Mouse (Mus musculus) cerebellum, adult 2 months (tissue): ENCODE results near the gene Tmem223. TPM values are rescaled to one million over a fixed set of nuclear protein-coding genes. Genes with fewer than 3 reads are reported as not detected.

ENCODE experiments used
- DNase-seq, 2 experiments: peaks; one replicate each; pipeline ENCODE4 v3.0.0; 2021
- H3K27ac ChIP-seq: fragments of 200-500 bp; 2 replicates; pipeline ENCODE4 v1.5.1; 2012; ENCODE audit warnings: low read length, control low read depth, inconsistent platforms; ENCODE audit not compliant: insufficient read depth
- H3K27me3 ChIP-seq: fragments of 200-500 bp; 2 replicates; pipeline ENCODE4 v1.6.1; 2012; ENCODE audit warnings: inconsistent platforms, mild to moderate bottlenecking, low read length, moderate library complexity; ENCODE audit not compliant: control insufficient read depth, insufficient read depth
- H3K4me1 ChIP-seq: fragments of 200-500 bp; 2 replicates; pipeline ENCODE4 v1.6.1; 2011; ENCODE audit warnings: low read length; ENCODE audit not compliant: control insufficient read depth, insufficient read depth
- H3K4me3 ChIP-seq: fragments of 200-500 bp; replicated peaks from 2 replicates; pipeline ENCODE3; 2011; ENCODE audit warnings: mild to moderate bottlenecking, low read depth, low read length, control low read depth; ENCODE audit not compliant: insufficient read depth
- CTCF ChIP-seq: fragments of 200-500 bp; IDR thresholded peaks from 2 replicates; pipeline ENCODE4 v1.5.1; 2011; ENCODE audit warnings: low read depth, mild to moderate bottlenecking, control low read depth, low read length, moderate library complexity, borderline replicate concordance; ENCODE audit not compliant: insufficient read depth
- POLR2A ChIP-seq: fragments of 200-500 bp; IDR thresholded peaks from 2 replicates; pipeline ENCODE4 v1.6.1; 2011; ENCODE audit warnings: low read length, control low read depth, borderline replicate concordance; ENCODE audit not compliant: insufficient read depth
- WGBS: fragments of 180-500 bp; shearing (Covaris S2); methylation state at CpG from one replicate; pipeline ENCODE4 v1.1.7; 2018; 5-methylcytosine and 5-hydroxymethylcytosine counted together
- polyA plus RNA-seq: library from polyadenylated mRNA; depleted of rRNA; stranded (reverse); fragments of >200 nt; gene quantifications from 2 replicates; pipeline ENCODE4 v1.2.3, GENCODE M21; 2012

Tmem223 gene
- polyA plus RNA-seq, 1 experiment = 169 TPM

DNA sequence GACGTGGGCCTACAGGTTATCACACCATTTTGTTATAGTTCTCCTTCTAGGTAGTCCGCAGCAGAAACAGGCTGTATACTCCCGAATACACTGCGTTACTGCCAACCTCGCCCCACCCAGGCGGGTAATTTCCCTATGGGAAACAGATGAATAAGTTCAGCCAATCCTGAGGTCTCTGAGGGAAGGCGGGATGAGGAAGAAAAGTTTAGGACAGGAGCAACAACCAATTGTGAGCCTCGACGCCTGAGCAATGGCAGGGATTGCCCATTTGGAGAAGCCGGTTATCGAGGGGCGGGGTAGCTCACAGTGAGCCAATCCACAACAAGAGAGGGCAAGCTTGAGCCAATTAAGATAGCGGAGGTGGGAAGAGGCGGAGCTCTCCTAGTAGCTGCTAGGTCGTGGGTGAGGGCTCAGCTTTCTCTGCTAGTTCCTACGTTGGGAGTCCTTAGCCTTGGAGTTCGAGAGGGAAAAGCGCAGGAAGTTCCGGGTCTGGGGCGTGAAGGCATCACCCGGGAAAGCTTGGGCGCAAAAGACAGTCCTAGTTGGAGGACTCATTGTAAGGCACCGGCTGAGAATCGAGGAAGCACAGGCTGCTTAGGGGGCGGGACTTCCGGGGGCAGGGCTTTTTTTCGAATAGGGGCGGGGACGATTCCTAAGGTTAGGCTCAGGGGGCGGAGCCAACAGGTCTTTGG lies 31.5 kb downstream of the Tmem223 start, which contains the start of gene Zbtb3:
TSS of gene Zbtb3 (plus strand) at position 426 of the 692 bp plus-strand sequence.
- peak within 1 kb of the TSS; percentile 41; the same call in 1 of the 2 replicates for H3K27ac ChIP-seq
- peak; percentile 95 to 99 for DNase-seq
- H3K27me3 ChIP-seq = no peaks in the 10 kb centered on the region
- peak within 1 kb of the TSS; percentile 89 for H3K4me3 ChIP-seq
- under 1% methylated on average over 30 of the region's 30 CpGs for WGBS
- TF ChIP-seq CTCF (no peak), POLR2A (peak; percentile 69; the same call in 1 of the 2 replicates)
- H3K4me1 ChIP-seq = no peaks in the 10 kb centered on the region; the same call in 1 of the 2 replicates

DNA sequence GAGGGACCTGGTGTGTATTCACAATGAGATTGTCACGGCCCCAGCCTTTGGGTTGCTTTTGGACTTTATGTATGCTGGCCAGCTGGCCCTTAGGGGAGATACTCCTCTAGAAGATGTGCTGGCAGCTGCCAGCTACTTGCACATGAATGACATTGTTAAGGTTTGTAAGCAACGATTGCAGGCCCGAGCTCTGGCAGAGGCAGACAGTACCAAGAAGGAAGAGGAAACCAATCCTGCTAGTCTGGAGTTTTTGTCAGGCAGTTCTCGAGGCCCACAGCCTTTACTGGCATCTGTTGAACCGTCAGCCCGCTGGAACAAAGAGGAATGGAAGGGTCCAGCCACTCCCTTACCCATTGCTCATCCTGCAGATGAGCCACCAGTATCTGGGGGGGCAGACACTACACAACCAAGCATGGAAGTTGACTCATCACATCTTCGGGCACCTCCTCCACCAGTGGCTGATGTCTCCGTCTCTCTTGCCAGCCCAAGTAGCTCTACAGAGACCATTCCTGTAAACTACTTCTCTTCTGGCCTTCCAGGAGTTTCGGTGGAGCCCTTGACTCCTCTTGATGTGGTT lies 32.5 kb downstream of the Tmem223 start:
- Histone ChIP-seq H3K4me1 (no peaks in the 10 kb centered on the region; the same call in 1 of the 2 replicates), H3K27me3 (no peaks in the 10 kb centered on the region), H3K27ac (0 out of 2 replicates have a peak overlapping the region, but pooled peaks have one; percentile 6), H3K4me3 (no peak overlapping the region)
- 69% methylated on average over 9 of the region's 9 CpGs for WGBS
- TF ChIP-seq CTCF (no peak), POLR2A (no peak)
- DNase-seq = no peak

DNA sequence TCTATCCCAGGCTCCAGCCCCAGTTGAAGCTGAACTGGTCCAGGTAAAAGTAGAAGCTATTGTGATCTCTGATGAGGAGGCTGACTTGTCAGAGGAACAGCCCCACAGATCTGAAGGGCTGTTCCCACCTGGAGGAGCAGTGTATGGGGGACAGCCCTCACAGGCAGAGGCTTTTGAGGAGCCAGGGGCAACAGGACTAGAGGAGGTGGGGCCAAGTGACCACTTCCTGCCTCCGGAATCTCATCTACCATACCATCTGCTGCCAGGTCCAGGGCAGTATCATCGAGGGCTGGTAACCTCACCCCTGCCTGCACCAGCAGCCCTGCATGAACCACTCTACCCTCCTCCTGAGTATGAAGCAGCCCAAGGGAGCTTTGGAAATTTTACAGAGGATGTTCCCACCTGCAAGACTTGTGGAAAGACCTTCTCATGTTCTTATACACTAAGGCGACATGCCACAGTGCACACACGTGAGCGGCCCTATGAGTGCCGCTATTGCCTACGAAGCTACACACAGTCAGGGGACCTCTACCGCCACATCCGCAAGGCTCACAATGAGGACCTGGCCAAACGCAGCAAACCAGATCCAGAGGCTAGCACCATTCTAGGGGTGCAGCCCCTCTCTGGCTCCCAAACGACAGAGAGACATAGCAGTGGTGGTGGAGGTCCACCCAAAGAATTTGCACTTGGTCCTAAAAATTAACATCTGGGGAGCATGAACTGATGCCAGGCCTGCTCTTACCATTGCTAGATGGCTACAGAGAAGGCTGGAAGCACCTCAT lies 33.3 kb downstream of the Tmem223 start:
- WGBS = 87% methylated on average over 11 of the region's 11 CpGs
- Histone ChIP-seq H3K4me3 (no peak overlapping the region), H3K4me1 (no peaks in the 10 kb centered on the region; the same call in 1 of the 2 replicates), H3K27ac (no peak overlapping the region), H3K27me3 (no peaks in the 10 kb centered on the region)
- no peak for DNase-seq
- no peak for TF ChIP-seq POLR2A
- no peak for TF ChIP-seq CTCF

DNA sequence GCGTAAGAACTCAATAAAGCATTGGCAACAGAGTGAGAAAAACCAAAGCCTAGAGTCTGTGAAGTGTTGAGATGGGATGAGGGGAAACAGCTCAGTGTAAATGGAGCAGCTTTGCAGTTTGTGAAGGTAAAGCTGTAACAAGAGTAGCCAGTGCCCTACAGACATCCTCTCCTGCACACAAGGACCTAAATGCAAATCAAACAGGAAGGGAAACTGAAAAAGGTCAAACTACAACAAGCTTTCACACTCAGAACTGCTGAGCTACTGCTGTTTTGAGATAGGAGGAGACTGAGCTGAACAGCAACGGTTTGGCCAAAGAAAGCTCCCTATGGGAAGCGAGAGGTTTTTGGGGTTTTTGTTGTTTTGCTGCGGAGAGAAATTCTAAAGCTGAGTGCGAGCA lies 36.0 kb downstream of the Tmem223 start:
- TF ChIP-seq CTCF (no peak), POLR2A (no peak)
- WGBS = 90% methylated on average over 5 of the region's 5 CpGs
- no peak for DNase-seq
- no peak overlapping the region for H3K4me3 ChIP-seq
- H3K27ac ChIP-seq = no peak overlapping the region
- no peaks in the 10 kb centered on the region for H3K27me3 ChIP-seq
- no peaks in the 10 kb centered on the region; the same call in 1 of the 2 replicates for H3K4me1 ChIP-seq

DNA sequence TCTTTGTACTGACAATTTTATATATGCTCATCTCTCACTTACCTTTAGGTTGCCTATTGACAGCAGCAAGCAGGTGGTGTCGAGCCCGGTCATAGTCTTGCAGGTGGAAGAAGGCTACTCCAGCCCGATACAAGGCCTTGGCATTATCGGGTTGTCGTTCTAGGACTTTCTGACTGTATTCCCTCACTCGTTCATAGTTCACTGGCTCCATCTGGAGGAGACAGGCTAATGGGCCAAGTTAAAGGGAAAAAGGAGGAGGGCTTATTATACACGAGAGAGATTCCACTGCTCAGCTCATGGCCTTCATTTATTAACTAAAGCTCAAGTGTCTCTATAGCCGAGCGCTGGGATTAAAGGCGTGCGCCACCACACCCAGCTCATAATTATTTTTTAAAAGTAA lies 45.0 kb downstream of the Tmem223 start:
- Histone ChIP-seq H3K4me1 (peaks cover 7% of the 10 kb centered on the region; the same call in 1 of the 2 replicates), H3K4me3 (peak overlapping the region; percentile 23), H3K27me3 (no peaks in the 10 kb centered on the region), H3K27ac (no peak overlapping the region)
- 36% methylated on average over 11 of the region's 11 CpGs for WGBS
- peak in 1 of 2 experiments; percentile 43 for DNase-seq
- TF ChIP-seq CTCF (no peak), POLR2A (no peak)

DNA sequence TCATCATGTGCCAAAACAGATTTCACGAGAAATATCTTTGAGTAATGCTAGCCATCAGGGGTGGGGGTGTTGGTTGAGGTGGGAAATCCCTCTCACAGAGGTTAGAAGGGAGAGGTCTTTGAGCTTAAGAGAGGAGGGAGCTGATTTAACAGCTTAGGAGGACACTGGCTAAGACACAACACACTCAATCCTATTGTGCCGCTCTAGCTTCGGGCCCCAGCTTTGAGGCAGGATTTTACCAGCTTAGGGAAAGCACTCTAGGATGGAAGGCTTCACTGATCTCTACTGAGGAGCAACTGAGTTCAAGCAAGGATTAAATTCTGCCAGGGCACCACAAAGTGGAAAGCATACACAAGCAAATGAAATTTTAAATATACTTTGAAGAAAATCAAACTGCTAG lies 46.2 kb downstream of the Tmem223 start:
- Histone ChIP-seq H3K4me1 (peaks cover 7% of the 10 kb centered on the region; the same call in 1 of the 2 replicates), H3K27me3 (no peaks in the 10 kb centered on the region), H3K27ac (no peak overlapping the region), H3K4me3 (no peak overlapping the region)
- TF ChIP-seq CTCF = no peak
- TF ChIP-seq POLR2A = no peak
- DNase-seq = no peak
- 55% methylated on average over 3 of the region's 3 CpGs for WGBS

DNA sequence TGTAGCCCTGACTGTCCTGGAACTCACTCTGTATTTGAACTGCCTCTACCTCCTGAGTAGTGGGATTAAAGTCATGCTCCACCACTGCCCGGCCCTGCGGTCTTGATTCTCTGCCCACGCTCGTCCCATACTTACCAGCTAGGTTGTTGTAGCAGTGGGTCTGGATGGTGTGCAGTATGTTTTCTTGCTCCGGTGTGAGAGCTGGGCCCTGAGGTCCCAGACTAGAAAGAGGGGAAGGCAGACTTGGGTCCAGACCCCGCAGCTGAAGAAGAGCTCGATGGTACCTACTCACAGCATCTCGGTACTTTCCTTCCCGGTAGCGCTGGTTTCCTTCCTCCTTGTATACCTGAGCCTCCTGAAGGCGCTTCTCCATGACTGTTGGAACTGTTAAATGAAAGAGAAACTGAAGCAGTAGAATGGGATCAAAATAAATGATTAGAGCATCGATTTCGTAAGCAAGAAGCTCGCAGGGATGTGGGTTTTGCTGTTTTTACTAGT lies 47.6 kb downstream of the Tmem223 start:
- H3K4me1 ChIP-seq = peaks cover 7% of the 10 kb centered on the region; the same call in 1 of the 2 replicates

More for the DNA sequence above, 47.6 kb downstream of the Tmem223 start:
- 12% methylated on average over 14 of the region's 14 CpGs for WGBS
- TF ChIP-seq POLR2A = no peak
- Histone ChIP-seq H3K27me3 (no peaks in the 10 kb centered on the region), H3K27ac (0 out of 2 replicates have a peak overlapping the region, but pooled peaks have one; percentile 0), H3K4me3 (peak overlapping the region; percentile 75)
- no peak for DNase-seq
